In genomic region chr6:31502614-31503013, GRCm38 (mm10) we compare ENCODE assay signal across 22 mouse cellular contexts.
A peak's percentile ranks its signal among the peaks of the same experiment; 100 is the strongest.
DNase-seq lines count a peak whose midpoint lies in the region; ATAC-seq lines count a peak whose summit lies in the region.
"Had no signal": no experiment of that assay in that cellular context is flagged by ENCODE, and none has a peak within 500 bp of the region (broad histone marks: within the 10 kb centered on the region; RNA-seq: fewer than 3 reads in every experiment).

No protein-coding gene starts in this region.

- H3K27ac ChIP-seq in macrophage, result peak overlapping the region; percentile 2
- H3K27ac ChIP-seq: embryonic facial prominence, embryonic 12.5 days; heart, embryonic 13.5 days; liver, embryonic 12.5 days; midbrain, embryonic 12.5 days had no signal

- peak; percentile 92 for ATAC-seq in frontal cortex, adult (ENCODE audit: low TSS enrichment)
- ATAC-seq: hindbrain, embryonic 16.5 days; intestine, postnatal 0 days; liver, embryonic 12.5 days had no signal

- H3K36me3 ChIP-seq in macrophage (ENCODE audit: inconsistent target), result peaks cover 21% of the 10 kb centered on the region

- WGBS in macrophage (ENCODE audit: missing documents), result 65% methylated on average over 2 of the region's 2 CpGs

- no peak overlapping the region for H3K4me3 ChIP-seq in macrophage (ENCODE audit: inconsistent target)
- H3K4me3 ChIP-seq: embryonic facial prominence, embryonic 12.5 days; heart, embryonic 13.5 days; liver, embryonic 12.5 days; midbrain, embryonic 12.5 days; myocyte had no signal

- DNase-seq in frontal cortex, postnatal 14 days (ENCODE audit: low spot score in 2 of 2), result no peak
- peak; percentile 66 for DNase-seq in layer of hippocampus, adult 9-11 months
- no peak for DNase-seq in layer of hippocampus, postnatal 25 days (ENCODE audit: extremely low spot score in 1 of 2, low spot score in 1 of 2)
- peak; percentile 35 for DNase-seq in A20 (ENCODE audit: low read depth, low spot score)
- no peak for DNase-seq in adrenal gland, postnatal 36 days
- no peak for DNase-seq in left cerebral cortex, postnatal 4 days
- DNase-seq: adrenal gland, adult 8-10 months; cerebellum, adult 11-12 months; gastrocnemius, postnatal 36 days; heart, postnatal 4 days; kidney, postnatal 10 days; spleen, adult 18-20 months; thymus, postnatal 14 days had no signal

- H3K79me2 ChIP-seq in macrophage (ENCODE audit: inconsistent target), result no peaks in the 10 kb centered on the region

- intact Hi-C loops in left cerebral cortex, postnatal 4 days (cut with DNase I), result no loop called here

Comparison
In these comparisons a context has a peak if more than half of its experiments do, and no peak if none do; other contexts are left out.
1. DNase-seq: peak in layer of hippocampus, adult 9-11 months (single experiment) and A20 (single experiment); none in frontal cortex, postnatal 14 days (0 of 2), layer of hippocampus, postnatal 25 days (0 of 2), adrenal gland, postnatal 36 days (0 of 2) and left cerebral cortex, postnatal 4 days (single experiment).